Mouse (Mus musculus): ENCODE measurements around the gene Slc22a4. TPM values are rescaled to one million over a fixed set of nuclear protein-coding genes. Genes with fewer than 3 reads are reported as not detected.
A peak's percentile ranks its signal among the peaks of the same experiment; 100 is the strongest.

Gene Slc22a4
- total and polyA plus RNA-seq, 2 experiments: 2.4 to 3.8 TPM

GRCm38 (mm10) chr11:54028997-54029396 is 1.1 kb upstream of the Slc22a4 start:
- DNase-seq (ENCODE audit: extremely low read depth, low read depth, low spot score): no peak
- H3K4me3 ChIP-seq (ENCODE audit: insufficient read depth, low read depth, low read length): no peak overlapping the region
- H3K79me2 ChIP-seq (ENCODE audit: control insufficient read depth, insufficient read depth, low read length): peaks cover 9% of the 10 kb centered on the region; the same call in 1 of the 2 replicates
- peaks cover 9% of the 10 kb centered on the region for H3K4me1 ChIP-seq (ENCODE audit: control insufficient read depth, insufficient read depth, low read length)
- peak overlapping the region; percentile 33 for H3K27ac ChIP-seq (replicated peaks; ENCODE audit: insufficient read depth, low read depth, low read length)
- no peak for TF ChIP-seq CTCF (IDR thresholded peaks at IDR 0.05; ENCODE audit: low read depth, low read length)
- no peak for TF ChIP-seq POLR2A (IDR thresholded peaks at IDR 0.05; ENCODE audit: extremely low read depth, insufficient read depth, low read length)
- 77% methylated on average over 4 of the region's 4 CpGs for WGBS
- no peaks in the 10 kb centered on the region for H3K36me3 ChIP-seq (ENCODE audit: control insufficient read depth, insufficient read depth, low read length)
- H3K27me3 ChIP-seq (ENCODE audit: control insufficient read depth, insufficient read depth, low read length): no peaks in the 10 kb centered on the region
- peak overlapping the region; percentile 85; the same call in 1 of the 2 replicates for H3K9ac ChIP-seq (ENCODE audit: low read depth, low read length)

GRCm38 (mm10) chr11:54027131-54028043 is 503 bp downstream of the Slc22a4 start:
- Histone ChIP-seq H3K9ac (ENCODE audit: low read depth, low read length) (peak overlapping the region; percentile 61), H3K4me1 (ENCODE audit: control insufficient read depth, insufficient read depth, low read length) (peaks cover 9% of the 10 kb centered on the region), H3K79me2 (ENCODE audit: control insufficient read depth, insufficient read depth, low read length) (peaks cover 9% of the 10 kb centered on the region; the same call in 1 of the 2 replicates), H3K4me3 (ENCODE audit: insufficient read depth, low read depth, low read length) (peak overlapping the region; percentile 83), H3K27ac (replicated peaks; ENCODE audit: insufficient read depth, low read depth, low read length) (no peak overlapping the region), H3K27me3 (ENCODE audit: control insufficient read depth, insufficient read depth, low read length) (no peaks in the 10 kb centered on the region), H3K36me3 (ENCODE audit: control insufficient read depth, insufficient read depth, low read length) (no peaks in the 10 kb centered on the region)
- TF ChIP-seq POLR2A (IDR thresholded peaks at IDR 0.05; ENCODE audit: extremely low read depth, insufficient read depth, low read length) (no peak), CTCF (IDR thresholded peaks at IDR 0.05; ENCODE audit: low read depth, low read length) (no peak)
- DNase-seq (ENCODE audit: extremely low read depth, low read depth, low spot score): no peak
- WGBS: 27% methylated on average over 31 of the region's 31 CpGs

DNA sequence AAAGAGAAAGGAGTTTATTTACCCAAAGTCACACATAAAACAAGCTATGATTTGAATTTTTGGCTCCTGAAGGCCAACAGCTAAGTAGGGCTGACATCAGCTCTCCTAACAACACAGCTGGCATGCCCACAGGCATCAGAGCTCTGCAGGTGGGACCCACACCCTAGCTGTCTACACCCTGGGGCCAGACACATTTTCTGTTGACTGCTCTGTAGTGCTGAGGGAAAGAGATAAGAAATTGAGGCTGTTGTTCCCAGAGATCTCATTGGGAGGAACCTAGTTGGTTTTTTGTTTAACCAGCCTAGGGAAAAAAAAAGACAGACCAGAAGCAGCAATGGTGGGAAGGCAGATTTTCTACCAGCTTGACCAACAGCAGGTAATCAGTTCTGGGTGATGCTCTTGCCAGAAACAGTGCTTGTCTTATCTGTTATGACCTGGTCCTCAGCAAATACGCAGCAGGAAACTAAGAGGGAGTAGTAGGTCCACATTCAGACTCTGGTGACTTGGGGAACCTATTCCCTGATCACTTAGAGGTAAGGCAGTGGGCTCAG is 1.3 kb downstream of the Slc22a4 start:
- no peak for TF ChIP-seq CTCF (IDR thresholded peaks at IDR 0.05; ENCODE audit: low read depth, low read length)
- no peak for TF ChIP-seq POLR2A (IDR thresholded peaks at IDR 0.05; ENCODE audit: extremely low read depth, insufficient read depth, low read length)
- 70% methylated on average over 1 of the region's 1 CpGs for WGBS
- Histone ChIP-seq H3K36me3 (ENCODE audit: control insufficient read depth, insufficient read depth, low read length) (no peaks in the 10 kb centered on the region), H3K27me3 (ENCODE audit: control insufficient read depth, insufficient read depth, low read length) (no peaks in the 10 kb centered on the region), H3K27ac (replicated peaks; ENCODE audit: insufficient read depth, low read depth, low read length) (no peak overlapping the region), H3K4me3 (ENCODE audit: insufficient read depth, low read depth, low read length) (no peak overlapping the region), H3K4me1 (ENCODE audit: control insufficient read depth, insufficient read depth, low read length) (peaks cover 12% of the 10 kb centered on the region), H3K9ac (ENCODE audit: low read depth, low read length) (no peak overlapping the region), H3K79me2 (ENCODE audit: control insufficient read depth, insufficient read depth, low read length) (peaks cover 9% of the 10 kb centered on the region; the same call in 1 of the 2 replicates)
- DNase-seq (ENCODE audit: extremely low read depth, low read depth, low spot score): no peak

- WGBS: 20% methylated on average over 5 of the region's 5 CpGs
- no peak overlapping the region for H3K4me3 ChIP-seq (ENCODE audit: insufficient read depth, low read depth, low read length)
- H3K27ac ChIP-seq (replicated peaks; ENCODE audit: insufficient read depth, low read depth, low read length): peak overlapping the region; percentile 36
- DNase-seq (ENCODE audit: extremely low read depth, low read depth, low spot score): peak; percentile 92
- H3K27me3 ChIP-seq (ENCODE audit: control insufficient read depth, insufficient read depth, low read length): no peaks in the 10 kb centered on the region
- no peak for TF ChIP-seq CTCF (IDR thresholded peaks at IDR 0.05; ENCODE audit: low read depth, low read length)
- no peak for TF ChIP-seq POLR2A (IDR thresholded peaks at IDR 0.05; ENCODE audit: extremely low read depth, insufficient read depth, low read length)
- peaks cover 5% of the 10 kb centered on the region; the same call in 1 of the 2 replicates for H3K79me2 ChIP-seq (ENCODE audit: control insufficient read depth, insufficient read depth, low read length)
- no peaks in the 10 kb centered on the region for H3K36me3 ChIP-seq (ENCODE audit: control insufficient read depth, insufficient read depth, low read length)
- peaks cover 4% of the 10 kb centered on the region; the same call in 1 of the 2 replicates for H3K4me1 ChIP-seq (ENCODE audit: control insufficient read depth, insufficient read depth, low read length)
- no peak overlapping the region for H3K9ac ChIP-seq (ENCODE audit: low read depth, low read length)
These were observed 6.3 kb downstream of the Slc22a4 start for GRCm38 (mm10) chr11:54021396-54022093.

DNA sequence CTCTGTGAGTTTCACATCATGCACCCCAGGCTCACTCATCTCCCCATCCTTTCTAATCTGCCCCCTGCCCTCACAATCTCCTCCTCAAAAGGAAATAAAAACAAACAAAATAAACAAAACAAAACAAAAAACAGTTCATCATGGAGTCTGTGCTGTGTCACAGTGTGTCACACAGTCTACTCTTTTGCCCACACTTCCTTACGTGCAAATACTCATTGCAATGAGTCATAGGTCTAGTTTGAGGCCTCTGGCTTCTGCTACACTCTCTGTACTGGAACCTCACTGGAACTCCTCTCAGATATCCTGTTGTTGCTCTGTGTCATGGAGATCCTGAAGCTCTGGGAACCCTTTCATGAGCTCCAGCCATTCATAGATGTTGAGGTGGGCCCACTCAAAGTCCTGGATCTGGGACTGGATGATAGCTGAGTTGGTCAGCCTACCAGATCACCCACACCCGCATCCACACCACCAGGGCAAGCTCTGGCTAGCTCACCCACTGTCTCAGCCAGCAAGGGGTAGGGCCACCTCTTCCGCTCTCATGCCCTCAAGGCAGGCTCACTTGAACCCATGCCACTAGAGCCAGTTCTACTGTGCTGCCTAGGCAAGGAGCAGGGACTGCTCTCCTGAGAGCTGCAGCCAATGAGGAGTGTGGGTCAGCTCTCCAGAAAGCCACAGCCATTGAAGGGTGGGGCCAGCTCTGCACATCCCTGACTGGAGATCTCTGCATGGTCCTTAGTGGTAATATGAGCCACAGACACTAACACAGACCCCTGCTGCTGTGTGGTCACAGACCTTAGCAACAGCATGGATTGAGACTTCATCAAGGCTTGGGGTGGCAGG is 8.8 kb downstream of the Slc22a4 start:
- no peak for DNase-seq (ENCODE audit: extremely low read depth, low read depth, low spot score)
- Histone ChIP-seq H3K27me3 (ENCODE audit: control insufficient read depth, insufficient read depth, low read length) (no peaks in the 10 kb centered on the region), H3K36me3 (ENCODE audit: control insufficient read depth, insufficient read depth, low read length) (no peaks in the 10 kb centered on the region), H3K27ac (replicated peaks; ENCODE audit: insufficient read depth, low read depth, low read length) (no peak overlapping the region), H3K4me1 (ENCODE audit: control insufficient read depth, insufficient read depth, low read length) (peaks cover 4% of the 10 kb centered on the region; the same call in 1 of the 2 replicates), H3K79me2 (ENCODE audit: control insufficient read depth, insufficient read depth, low read length) (no peaks in the 10 kb centered on the region), H3K4me3 (ENCODE audit: insufficient read depth, low read depth, low read length) (no peak overlapping the region), H3K9ac (ENCODE audit: low read depth, low read length) (no peak overlapping the region)
- WGBS: 85% methylated on average over 3 of the region's 3 CpGs
- TF ChIP-seq POLR2A (IDR thresholded peaks at IDR 0.05; ENCODE audit: extremely low read depth, insufficient read depth, low read length): no peak
- no peak for TF ChIP-seq CTCF (IDR thresholded peaks at IDR 0.05; ENCODE audit: low read depth, low read length)

All from liver, adult 2 months (tissue).